Comparison of ENCODE assay signal across 8 mouse cellular contexts in the genomic region with DNA sequence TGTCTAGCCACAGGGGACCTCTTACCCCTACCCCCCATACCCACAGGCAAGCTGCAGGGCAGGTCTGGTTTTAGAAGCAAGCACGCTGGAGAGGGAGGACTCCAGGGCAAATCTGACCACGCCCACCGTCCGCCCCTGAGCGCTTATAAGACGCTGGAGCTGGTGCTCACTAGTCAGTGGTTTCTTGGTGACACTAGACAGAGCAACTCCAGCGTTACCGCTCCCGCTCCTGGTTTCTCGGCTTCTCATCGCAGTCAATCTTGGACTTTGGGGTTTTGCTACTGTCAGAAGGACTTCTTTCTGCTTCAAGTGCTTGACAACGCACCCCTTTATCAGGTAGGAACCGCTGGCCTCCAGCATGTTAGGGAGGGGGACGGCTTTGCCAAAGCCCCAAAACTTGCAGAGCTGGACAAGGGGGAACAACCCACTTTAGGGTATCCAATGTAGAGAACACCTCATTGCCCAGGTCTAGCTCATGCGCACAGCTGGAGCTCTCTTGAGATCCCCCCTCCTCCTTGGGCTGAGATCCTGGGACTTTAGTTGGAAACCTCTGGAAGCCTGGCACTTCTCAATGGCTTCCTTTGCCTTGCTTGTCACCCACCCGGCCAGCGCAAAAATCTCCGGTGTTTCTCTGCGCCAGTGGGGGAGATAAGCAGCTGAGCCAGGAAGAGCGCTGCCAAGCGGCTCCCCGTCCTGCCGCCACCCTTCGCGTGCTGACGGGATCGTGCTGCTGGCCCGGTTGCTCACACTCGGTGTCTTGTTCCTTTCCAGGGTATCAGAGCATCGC. TPM values are rescaled to one million over a fixed set of nuclear protein-coding genes. Genes with fewer than 3 reads are reported as not detected.
A peak's percentile ranks its signal among the peaks of the same experiment; 100 is the strongest.
DNase-seq lines count a peak whose midpoint lies in the region; ATAC-seq and TF ChIP-seq lines count a peak whose summit lies in the region.

Gene Adm, plus strand, starts transcription at position 176 of the 787 bp plus-strand sequence.

- peaks cover 46% of the 10 kb centered on the region for H3K27me3 ChIP-seq in embryonic facial prominence, embryonic 11.5 days (ENCODE audit: control insufficient read depth, insufficient read depth, low read length)
- H3K27me3 ChIP-seq in kidney, adult 2 months (replicated peaks; ENCODE audit: control insufficient read depth, insufficient read depth, low read length) = no peaks in the 10 kb centered on the region
- peaks cover 95% of the 10 kb centered on the region for H3K27me3 ChIP-seq in liver, embryonic 15.5 days
- H3K27me3 ChIP-seq in neural tube, embryonic 13.5 days = peaks cover 82% of the 10 kb centered on the region

- H3K4me2 ChIP-seq in embryonic facial prominence, embryonic 11.5 days (ENCODE audit: low read depth, low read length) = peak within 1 kb of the TSS; percentile 59
- H3K4me2 ChIP-seq in liver, embryonic 15.5 days = peak within 1 kb of the TSS; percentile 64
- peak within 1 kb of the TSS; percentile 72 for H3K4me2 ChIP-seq in neural tube, embryonic 13.5 days

- H3K36me3 ChIP-seq in embryonic facial prominence, embryonic 11.5 days (replicated peaks; ENCODE audit: control insufficient read depth, insufficient read depth, low read depth, low read length) = no peaks in the 10 kb centered on the region
- no peaks in the 10 kb centered on the region for H3K36me3 ChIP-seq in kidney, adult 2 months (ENCODE audit: control insufficient read depth, insufficient read depth, low read length)
- no peaks in the 10 kb centered on the region for H3K36me3 ChIP-seq in liver, embryonic 15.5 days (replicated peaks)
- H3K36me3 ChIP-seq in neural tube, embryonic 13.5 days = no peaks in the 10 kb centered on the region

- peak; percentile 37 for DNase-seq in layer of hippocampus, adult 11-12 months (ENCODE audit: low spot score)
- DNase-seq in layer of hippocampus, adult 9-10 months (ENCODE audit: low spot score) = no peak
- DNase-seq in embryonic facial prominence, embryonic 11.5 days (ENCODE audit: low spot score) = peak; percentile 81
- DNase-seq in heart, adult 9 months (ENCODE audit: low spot score in 2 of 2) = peak; percentile 88 to 89
- DNase-seq in kidney, adult 2 months = peak; percentile 94
- peak; percentile 68 for DNase-seq in testis, postnatal 14 days (ENCODE audit: low spot score)

- no peaks in the 10 kb centered on the region for H3K9me3 ChIP-seq in embryonic facial prominence, embryonic 11.5 days (replicated peaks; ENCODE audit: control insufficient read depth, low read length)
- H3K9me3 ChIP-seq in liver, embryonic 15.5 days (replicated peaks) = no peaks in the 10 kb centered on the region
- no peaks in the 10 kb centered on the region for H3K9me3 ChIP-seq in neural tube, embryonic 13.5 days

- H3K9ac ChIP-seq in embryonic facial prominence, embryonic 11.5 days (replicated peaks; ENCODE audit: low read length) = no peak within 1 kb of the TSS; the same call in 1 of the 2 replicates
- no peak within 1 kb of the TSS; the same call in 1 of the 2 replicates for H3K9ac ChIP-seq in liver, embryonic 15.5 days
- H3K9ac ChIP-seq in neural tube, embryonic 13.5 days = peak within 1 kb of the TSS; percentile 69

- TF ChIP-seq POLR2A in kidney, adult 2 months (IDR thresholded peaks at IDR 0.05; ENCODE audit: low read depth, low read length) = peak; percentile 98

- ATAC-seq in embryonic facial prominence, embryonic 11.5 days (replicated peaks; ENCODE audit: insufficient number of reproducible peaks, low FRiP score, low TSS enrichment, low read depth) = 0 out of 2 replicates have a peak, but pooled peaks have one; percentile 45
- no peak for ATAC-seq in liver, embryonic 15.5 days (ENCODE audit: insufficient read depth)
- peak; percentile 13; the same call in 1 of the 2 replicates for ATAC-seq in neural tube, embryonic 13.5 days (ENCODE audit: low read depth)

- no peak for TF ChIP-seq CTCF in kidney, adult 2 months (conservative IDR thresholded peaks at IDR 0.05; ENCODE audit: insufficient read depth, insufficient read length, low read depth, low read length)

- 1% methylated on average over 30 of the region's 30 CpGs for WGBS in embryonic facial prominence, embryonic 11.5 days
- 1% methylated on average over 30 of the region's 30 CpGs for WGBS in kidney, adult 2 months
- 1% methylated on average over 30 of the region's 30 CpGs for WGBS in liver, embryonic 15.5 days (ENCODE audit: insufficient replicate concordance)
- under 1% methylated on average over 30 of the region's 30 CpGs for WGBS in neural tube, embryonic 13.5 days

- H3K27ac ChIP-seq in embryonic facial prominence, embryonic 11.5 days (replicated peaks; ENCODE audit: low read depth, low read length) = no peak within 1 kb of the TSS
- peak within 1 kb of the TSS; percentile 8; the same call in 1 of the 2 replicates for H3K27ac ChIP-seq in kidney, adult 2 months (ENCODE audit: insufficient read depth, low read depth, low read length)
- no peak within 1 kb of the TSS for H3K27ac ChIP-seq in liver, embryonic 15.5 days (replicated peaks)
- no peak within 1 kb of the TSS for H3K27ac ChIP-seq in neural tube, embryonic 13.5 days (replicated peaks)

- H3K4me3 ChIP-seq in embryonic facial prominence, embryonic 11.5 days (ENCODE audit: low read depth, low read length) = peak within 1 kb of the TSS; percentile 34
- H3K4me3 ChIP-seq in kidney, adult 2 months (ENCODE audit: insufficient read depth, low read depth, low read length) = peak within 1 kb of the TSS; percentile 76
- peak within 1 kb of the TSS; percentile 43 for H3K4me3 ChIP-seq in liver, embryonic 15.5 days (replicated peaks)
- peak within 1 kb of the TSS; percentile 43 for H3K4me3 ChIP-seq in neural tube, embryonic 13.5 days

- H3K4me1 ChIP-seq in embryonic facial prominence, embryonic 11.5 days (ENCODE audit: control insufficient read depth, insufficient read depth, low read length) = peaks cover 12% of the 10 kb centered on the region
- peaks cover 24% of the 10 kb centered on the region; the same call in 1 of the 2 replicates for H3K4me1 ChIP-seq in kidney, adult 2 months (ENCODE audit: control insufficient read depth, insufficient read depth, low read length)
- peaks cover 16% of the 10 kb centered on the region for H3K4me1 ChIP-seq in liver, embryonic 15.5 days (replicated peaks)
- H3K4me1 ChIP-seq in neural tube, embryonic 13.5 days (replicated peaks) = peaks cover 48% of the 10 kb centered on the region

RNA-seq across cellular contexts. Expression of gene Adm, which starts in this region (rescaled TPM):
- polyA plus RNA-seq in embryonic facial prominence, embryonic 11.5 days (2014; fragmentation: Nextera tagmentation; extraction: Ambion mirVana) = 1.5 and 2.0 TPM in 2 replicates
- 12.0 and 13.2 TPM in 2 replicates for polyA plus RNA-seq in kidney, adult 2 months (2012; rRNA removed)
- 2.2 and 2.7 TPM in 2 replicates for polyA plus RNA-seq in liver, embryonic 15.5 days (2015; fragmentation: Nextera tagmentation; extraction: Ambion mirVana)
- 2.7 and 4.8 TPM in 2 replicates for polyA plus RNA-seq in neural tube, embryonic 13.5 days (2015; fragmentation: Nextera tagmentation; extraction: Ambion mirVana)
